Mouse (Mus musculus): Measurements from ENCODE around the gene Tbxas1.

The Tbxas1 gene

GRCm38 (mm10) chr6:38870070-38870469 lies 5.1 kb upstream of the Tbxas1 start:
- H3K36me3 ChIP-seq (ENCODE audit: control insufficient read depth, insufficient read depth, low read length, poor library complexity, severe bottlenecking): no peaks in the 10 kb centered on the region
- DNase-seq (ENCODE audit: low read depth, low spot score): no peak
- no peaks in the 10 kb centered on the region for H3K27me3 ChIP-seq (ENCODE audit: control insufficient read depth, insufficient read depth, low read length, poor library complexity, severe bottlenecking)

GRCm38 (mm10) chr6:38871051-38871450 lies 4.2 kb upstream of the Tbxas1 start:
- Histone ChIP-seq H3K36me3 (ENCODE audit: control insufficient read depth, insufficient read depth, low read length, poor library complexity, severe bottlenecking) (no peaks in the 10 kb centered on the region), H3K27me3 (ENCODE audit: control insufficient read depth, insufficient read depth, low read length, poor library complexity, severe bottlenecking) (no peaks in the 10 kb centered on the region)
- DNase-seq (ENCODE audit: low read depth, low spot score): peak; percentile 64

GRCm38 (mm10) chr6:38873316-38873715 lies 1.9 kb upstream of the Tbxas1 start:
- Histone ChIP-seq H3K27me3 (ENCODE audit: control insufficient read depth, insufficient read depth, low read length, poor library complexity, severe bottlenecking) (no peaks in the 10 kb centered on the region), H3K36me3 (ENCODE audit: control insufficient read depth, insufficient read depth, low read length, poor library complexity, severe bottlenecking) (no peaks in the 10 kb centered on the region)
- DNase-seq (ENCODE audit: low read depth, low spot score): no peak

- no peaks in the 10 kb centered on the region for H3K27me3 ChIP-seq (ENCODE audit: control insufficient read depth, insufficient read depth, low read length, poor library complexity, severe bottlenecking)
- peak; percentile 70 for DNase-seq (ENCODE audit: low read depth, low spot score)
- no peaks in the 10 kb centered on the region for H3K36me3 ChIP-seq (ENCODE audit: control insufficient read depth, insufficient read depth, low read length, poor library complexity, severe bottlenecking)
Observed at GRCm38 (mm10) chr6:38874035-38874434, 1.2 kb upstream of the Tbxas1 start.

GRCm38 (mm10) chr6:38874565-38875257 lies 493 bp upstream of the Tbxas1 start:
- DNase-seq (ENCODE audit: low read depth, low spot score): peak; percentile 60
- Histone ChIP-seq H3K27me3 (ENCODE audit: control insufficient read depth, insufficient read depth, low read length, poor library complexity, severe bottlenecking) (no peaks in the 10 kb centered on the region), H3K36me3 (ENCODE audit: control insufficient read depth, insufficient read depth, low read length, poor library complexity, severe bottlenecking) (no peaks in the 10 kb centered on the region)

GRCm38 (mm10) chr6:38876071-38876911 lies 1.1 kb downstream of the Tbxas1 start, which contains the start of gene Hipk2:
TSS of gene Hipk2 (minus strand) at chr6:38876165.
- H3K27me3 ChIP-seq (ENCODE audit: control insufficient read depth, insufficient read depth, low read length, poor library complexity, severe bottlenecking): no peaks in the 10 kb centered on the region
- no peaks in the 10 kb centered on the region for H3K36me3 ChIP-seq (ENCODE audit: control insufficient read depth, insufficient read depth, low read length, poor library complexity, severe bottlenecking)
- peak; percentile 82 for DNase-seq (ENCODE audit: low read depth, low spot score)

- no peak for DNase-seq (ENCODE audit: low read depth, low spot score)
- H3K36me3 ChIP-seq (ENCODE audit: control insufficient read depth, insufficient read depth, low read length, poor library complexity, severe bottlenecking): no peaks in the 10 kb centered on the region
- no peaks in the 10 kb centered on the region for H3K27me3 ChIP-seq (ENCODE audit: control insufficient read depth, insufficient read depth, low read length, poor library complexity, severe bottlenecking)
Observed at GRCm38 (mm10) chr6:38877674-38878073, 2.5 kb downstream of the Tbxas1 start.

GRCm38 (mm10) chr6:38881468-38881867 lies 6.3 kb downstream of the Tbxas1 start:
- no peaks in the 10 kb centered on the region for H3K27me3 ChIP-seq (ENCODE audit: control insufficient read depth, insufficient read depth, low read length, poor library complexity, severe bottlenecking)
- H3K36me3 ChIP-seq (ENCODE audit: control insufficient read depth, insufficient read depth, low read length, poor library complexity, severe bottlenecking): no peaks in the 10 kb centered on the region
- DNase-seq (ENCODE audit: low read depth, low spot score): no peak

GRCm38 (mm10) chr6:38881975-38882374 lies 6.8 kb downstream of the Tbxas1 start:
- no peaks in the 10 kb centered on the region for H3K36me3 ChIP-seq (ENCODE audit: control insufficient read depth, insufficient read depth, low read length, poor library complexity, severe bottlenecking)
- no peaks in the 10 kb centered on the region for H3K27me3 ChIP-seq (ENCODE audit: control insufficient read depth, insufficient read depth, low read length, poor library complexity, severe bottlenecking)
- no peak for DNase-seq (ENCODE audit: low read depth, low spot score)

- peak; percentile 29 for DNase-seq (ENCODE audit: low read depth, low spot score)
- Histone ChIP-seq H3K27me3 (ENCODE audit: control insufficient read depth, insufficient read depth, low read length, poor library complexity, severe bottlenecking) (no peaks in the 10 kb centered on the region), H3K36me3 (ENCODE audit: control insufficient read depth, insufficient read depth, low read length, poor library complexity, severe bottlenecking) (no peaks in the 10 kb centered on the region)
Observed at GRCm38 (mm10) chr6:38882728-38883171, 7.5 kb downstream of the Tbxas1 start.

GRCm38 (mm10) chr6:38884482-38884881 lies 9.3 kb downstream of the Tbxas1 start:
- H3K36me3 ChIP-seq (ENCODE audit: control insufficient read depth, insufficient read depth, low read length, poor library complexity, severe bottlenecking): no peaks in the 10 kb centered on the region
- DNase-seq (ENCODE audit: low read depth, low spot score): no peak
- no peaks in the 10 kb centered on the region for H3K27me3 ChIP-seq (ENCODE audit: control insufficient read depth, insufficient read depth, low read length, poor library complexity, severe bottlenecking)

GRCm38 (mm10) chr6:38885132-38885531 lies 9.9 kb downstream of the Tbxas1 start:
- no peak for DNase-seq (ENCODE audit: low read depth, low spot score)
- Histone ChIP-seq H3K36me3 (ENCODE audit: control insufficient read depth, insufficient read depth, low read length, poor library complexity, severe bottlenecking) (no peaks in the 10 kb centered on the region), H3K27me3 (ENCODE audit: control insufficient read depth, insufficient read depth, low read length, poor library complexity, severe bottlenecking) (no peaks in the 10 kb centered on the region)

- H3K27me3 ChIP-seq (ENCODE audit: control insufficient read depth, insufficient read depth, low read length, poor library complexity, severe bottlenecking): no peaks in the 10 kb centered on the region
- DNase-seq (ENCODE audit: low read depth, low spot score): no peak
- no peaks in the 10 kb centered on the region for H3K36me3 ChIP-seq (ENCODE audit: control insufficient read depth, insufficient read depth, low read length, poor library complexity, severe bottlenecking)
Observed at GRCm38 (mm10) chr6:38887436-38887835, 12.2 kb downstream of the Tbxas1 start.

- Histone ChIP-seq H3K36me3 (ENCODE audit: control insufficient read depth, insufficient read depth, low read length, poor library complexity, severe bottlenecking) (no peaks in the 10 kb centered on the region), H3K27me3 (ENCODE audit: control insufficient read depth, insufficient read depth, low read length, poor library complexity, severe bottlenecking) (no peaks in the 10 kb centered on the region)
- DNase-seq (ENCODE audit: low read depth, low spot score): no peak
Observed at GRCm38 (mm10) chr6:38889156-38889555, 14.0 kb downstream of the Tbxas1 start.

GRCm38 (mm10) chr6:38892017-38892416 lies 16.8 kb downstream of the Tbxas1 start:
- DNase-seq (ENCODE audit: low read depth, low spot score): no peak
- Histone ChIP-seq H3K27me3 (ENCODE audit: control insufficient read depth, insufficient read depth, low read length, poor library complexity, severe bottlenecking) (no peaks in the 10 kb centered on the region), H3K36me3 (ENCODE audit: control insufficient read depth, insufficient read depth, low read length, poor library complexity, severe bottlenecking) (no peaks in the 10 kb centered on the region)

All from splenic B cell, adult 2 months (primary cell).